Mouse (Mus musculus): ENCODE results near the gene Adipor1.

- TF ChIP-seq CTCF (IDR thresholded peaks at IDR 0.05; ENCODE audit: insufficient read depth, low read length) (0 out of 2 replicates have a peak, but pooled peaks have one; percentile 2), POLR2A (IDR thresholded peaks at IDR 0.05; ENCODE audit: borderline replicate concordance, extremely low read depth, low read depth, low read length) (peak; percentile 58; the same call in 1 of the 2 replicates)
These were observed 40.0 kb downstream of the Adipor1 start, which contains the start of gene Klhl12 for GRCm38 (mm10) chr1:134454904-134455824.
